27 mouse cellular contexts compared by ENCODE assay signal in genomic region chr19:38693769-38694168, GRCm38 (mm10).
A peak's percentile ranks its signal among the peaks of the same experiment; 100 is the strongest.
DNase-seq lines count a peak whose midpoint lies in the region; ATAC-seq and TF ChIP-seq lines count a peak whose summit lies in the region.
"Had no signal": no experiment of that assay in that cellular context is flagged by ENCODE, and none has a peak within 500 bp of the region (broad histone marks: within the 10 kb centered on the region; RNA-seq: fewer than 3 reads in every experiment).

No protein-coding gene starts in this region.

- H3K27me3 ChIP-seq in kidney, adult 2 months (replicated peaks; ENCODE audit: control insufficient read depth, insufficient read depth, low read length), result no peaks in the 10 kb centered on the region
- H3K27me3 ChIP-seq in kidney, embryonic 15.5 days, result no peaks in the 10 kb centered on the region
- no peaks in the 10 kb centered on the region for H3K27me3 ChIP-seq in limb, embryonic 15.5 days
- H3K27me3 ChIP-seq in limb, embryonic 10.5 days (ENCODE audit: low read depth, poor library complexity, severe bottlenecking), result no peaks in the 10 kb centered on the region
- H3K27me3 ChIP-seq: embryonic facial prominence, embryonic 13.5 days; forebrain, embryonic 12.5 days; forebrain, embryonic 15.5 days; heart, embryonic 12.5 days; heart, embryonic 15.5 days; hindbrain, embryonic 13.5 days; Patski had no signal

- no peak overlapping the region for H3K4me3 ChIP-seq in kidney, adult 2 months (ENCODE audit: insufficient read depth, low read depth, low read length)
- H3K4me3 ChIP-seq in kidney, embryonic 15.5 days (replicated peaks), result no peak overlapping the region
- H3K4me3 ChIP-seq in limb, embryonic 15.5 days, result no peak overlapping the region
- no peak overlapping the region for H3K4me3 ChIP-seq in limb, embryonic 10.5 days
- H3K4me3 ChIP-seq: embryonic facial prominence, embryonic 13.5 days; forebrain, embryonic 12.5 days; forebrain, embryonic 15.5 days; heart, embryonic 12.5 days; heart, embryonic 15.5 days; hindbrain, embryonic 10.5 days; hindbrain, embryonic 13.5 days had no signal

- H3K27ac ChIP-seq in kidney, adult 2 months (ENCODE audit: insufficient read depth, low read depth, low read length), result no peak overlapping the region
- H3K27ac ChIP-seq in kidney, embryonic 15.5 days, result no peak overlapping the region
- H3K27ac ChIP-seq in limb, embryonic 15.5 days, result peak overlapping the region; percentile 14; the same call in 1 of the 2 replicates
- no peak overlapping the region for H3K27ac ChIP-seq in limb, embryonic 10.5 days
- H3K27ac ChIP-seq: embryonic facial prominence, embryonic 13.5 days; forebrain, embryonic 12.5 days; forebrain, embryonic 15.5 days; heart, embryonic 15.5 days; hindbrain, embryonic 10.5 days; hindbrain, embryonic 13.5 days had no signal

- 58% methylated on average over 4 of the region's 4 CpGs for WGBS in kidney, adult 2 months
- WGBS in kidney, embryonic 15.5 days, result 86% methylated on average over 4 of the region's 4 CpGs
- WGBS in limb, embryonic 15.5 days, result 70% methylated on average over 4 of the region's 4 CpGs
- WGBS in limb, embryonic 10.5 days, result 86% methylated on average over 4 of the region's 4 CpGs

- TF ChIP-seq CTCF in kidney, adult 2 months (conservative IDR thresholded peaks at IDR 0.05; ENCODE audit: insufficient read depth, insufficient read length, low read depth, low read length), result no peak

- no peaks in the 10 kb centered on the region for H3K36me3 ChIP-seq in kidney, adult 2 months (ENCODE audit: control insufficient read depth, insufficient read depth, low read length)
- H3K36me3 ChIP-seq in kidney, embryonic 15.5 days, result no peaks in the 10 kb centered on the region
- no peaks in the 10 kb centered on the region for H3K36me3 ChIP-seq in limb, embryonic 15.5 days
- H3K36me3 ChIP-seq in limb, embryonic 10.5 days, result no peaks in the 10 kb centered on the region
- H3K36me3 ChIP-seq: embryonic facial prominence, embryonic 13.5 days; forebrain, embryonic 12.5 days; forebrain, embryonic 15.5 days; heart, embryonic 12.5 days; heart, embryonic 15.5 days; hindbrain, embryonic 10.5 days; hindbrain, embryonic 13.5 days had no signal

- no peak for TF ChIP-seq POLR2A in kidney, adult 2 months (IDR thresholded peaks at IDR 0.05; ENCODE audit: low read depth, low read length)

- peaks cover 5% of the 10 kb centered on the region; the same call in 1 of the 2 replicates for H3K4me1 ChIP-seq in kidney, adult 2 months (ENCODE audit: control insufficient read depth, insufficient read depth, low read length)
- H3K4me1 ChIP-seq in kidney, embryonic 15.5 days, result no peaks in the 10 kb centered on the region
- no peaks in the 10 kb centered on the region for H3K4me1 ChIP-seq in limb, embryonic 15.5 days
- no peaks in the 10 kb centered on the region for H3K4me1 ChIP-seq in limb, embryonic 10.5 days
- H3K4me1 ChIP-seq: forebrain, embryonic 12.5 days; forebrain, embryonic 15.5 days; heart, embryonic 12.5 days; heart, embryonic 15.5 days; hindbrain, embryonic 10.5 days; hindbrain, embryonic 13.5 days had no signal

- peak; percentile 77 for DNase-seq in kidney, adult 2 months
- DNase-seq in limb, embryonic 10.5 days (ENCODE audit: low spot score), result no peak
- peak; percentile 16 for DNase-seq in NIH3T3 (ENCODE audit: low read depth)
- DNase-seq in fibroblast of lung, adult 2 months (ENCODE audit: low read depth), result peak; percentile 28
- DNase-seq: adrenal gland, adult 2 months; adrenal gland, postnatal 14 days; cerebellum, adult 11 months; cerebellum, adult 2 months; cerebellum, adult 9-11 months; cerebellum, postnatal 25 days; gastrocnemius, postnatal 25 days; heart, adult 18-20 months; heart, postnatal 10 days; heart, postnatal 36 days had no signal

- no peak overlapping the region for H3K4me2 ChIP-seq in kidney, embryonic 15.5 days
- no peak overlapping the region for H3K4me2 ChIP-seq in limb, embryonic 15.5 days
- H3K4me2 ChIP-seq: embryonic facial prominence, embryonic 13.5 days; forebrain, embryonic 12.5 days; forebrain, embryonic 15.5 days; heart, embryonic 12.5 days; heart, embryonic 15.5 days; hindbrain, embryonic 13.5 days had no signal

- H3K9me3 ChIP-seq in kidney, embryonic 15.5 days (replicated peaks), result no peaks in the 10 kb centered on the region
- no peaks in the 10 kb centered on the region for H3K9me3 ChIP-seq in limb, embryonic 15.5 days
- H3K9me3 ChIP-seq in limb, embryonic 10.5 days (replicated peaks), result no peaks in the 10 kb centered on the region
- H3K9me3 ChIP-seq: embryonic facial prominence, embryonic 13.5 days; forebrain, embryonic 12.5 days; forebrain, embryonic 15.5 days; heart, embryonic 12.5 days; heart, embryonic 15.5 days; hindbrain, embryonic 10.5 days; hindbrain, embryonic 13.5 days had no signal

- ATAC-seq in kidney, embryonic 15.5 days (replicated peaks; ENCODE audit: low FRiP score), result no peak
- no peak for ATAC-seq in limb, embryonic 15.5 days (ENCODE audit: insufficient number of reproducible peaks, low FRiP score, low TSS enrichment, low read depth)
- no peak for ATAC-seq in monocyte, adult 5-6 weeks (replicated peaks; ENCODE audit: insufficient number of reproducible peaks, low FRiP score, low TSS enrichment, poor library complexity, severe bottlenecking)
- ATAC-seq: CD4-positive, CD25-positive, alpha-beta regulatory T cell, adult 4 months; forebrain, embryonic 15.5 days; hindbrain, embryonic 16.5 days; Patski had no signal

- no peak overlapping the region for H3K9ac ChIP-seq in kidney, embryonic 15.5 days
- H3K9ac ChIP-seq in limb, embryonic 15.5 days, result no peak overlapping the region
- H3K9ac ChIP-seq: embryonic facial prominence, embryonic 13.5 days; forebrain, embryonic 12.5 days; forebrain, embryonic 15.5 days; heart, embryonic 12.5 days; heart, embryonic 15.5 days; hindbrain, embryonic 13.5 days had no signal
